Mouse (Mus musculus) activated CD4-positive, CD25-positive, alpha-beta regulatory T cell, adult 4 months (primary cell): ENCODE results near the gene Gm45194. TPM values are rescaled to one million over a fixed set of nuclear protein-coding genes. Genes with fewer than 3 reads are reported as not detected.

Source experiments
- ATAC-seq: one replicate; pipeline ENCODE4 v1.8.0; 2017
- polyA plus RNA-seq, 2 experiments: library from polyadenylated mRNA; unstranded; fragments of 100-300 nt; shearing (Covaris generic); gene quantifications; one replicate each; pipeline ENCODE4 v1.2.1; 2017

Gene Gm45194
- polyA plus RNA-seq = not detected

DNA sequence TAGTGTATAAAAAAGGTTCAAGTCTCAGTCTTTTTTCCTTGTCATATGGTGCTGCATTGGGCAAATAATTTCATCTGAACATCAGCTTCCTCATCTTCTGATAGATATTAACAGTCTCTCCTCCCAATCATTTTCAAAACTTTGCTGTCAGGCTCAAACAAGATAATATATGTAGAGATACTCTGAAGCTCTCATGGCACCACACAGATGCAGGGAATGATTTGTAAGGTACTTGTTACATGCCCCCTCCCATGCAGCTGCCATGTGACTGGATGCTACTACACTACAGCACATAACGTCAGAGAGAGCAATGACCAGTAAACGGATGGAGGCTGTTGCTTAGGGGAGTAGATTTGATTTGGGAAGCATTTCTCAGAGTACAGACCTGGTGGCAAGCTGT lies at the start of gene Gm45194:
Gene Gm45194 (plus strand): TSS at position 301 of the 400 bp plus-strand sequence.
- no peak for ATAC-seq

DNA sequence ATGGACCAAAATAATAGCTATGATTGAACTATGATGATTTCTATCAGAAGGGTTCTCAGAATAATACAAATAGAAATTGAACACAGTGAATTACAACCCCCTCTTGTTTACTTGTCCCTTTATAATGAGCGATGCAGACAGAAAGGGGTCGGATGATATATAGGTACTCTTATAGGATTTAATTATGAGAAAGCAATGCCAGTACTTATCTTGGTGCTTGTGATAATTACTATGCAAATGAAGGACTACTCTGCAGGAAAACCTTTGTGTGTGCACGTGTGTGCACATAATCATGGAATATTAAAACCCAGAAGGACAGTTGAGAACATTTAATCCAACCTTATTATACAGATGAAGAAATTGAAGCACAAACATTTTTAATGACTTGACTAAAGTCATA lies 35.3 kb upstream of the Gm45194 start:
- ATAC-seq = no peak

DNA sequence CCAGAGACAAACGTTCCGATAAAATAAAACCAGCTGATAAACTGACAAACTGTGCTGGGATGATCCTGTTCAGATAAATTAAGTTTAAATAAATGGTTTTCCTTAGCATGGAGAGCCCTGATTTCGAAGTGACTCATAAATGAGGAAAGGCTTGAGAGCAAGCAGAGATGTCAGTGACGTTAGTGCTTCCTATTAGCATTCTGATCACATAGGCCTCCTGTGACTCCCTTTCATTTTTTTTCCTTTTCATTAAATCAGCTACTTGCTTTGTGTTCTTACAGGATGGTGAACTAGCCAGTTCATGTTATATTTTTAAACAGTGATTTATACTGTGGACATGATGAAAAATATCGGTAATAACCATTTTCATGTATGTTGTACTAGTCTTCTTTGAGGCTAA lies 9.9 kb upstream of the Gm45194 start:
- ATAC-seq = no peak

DNA sequence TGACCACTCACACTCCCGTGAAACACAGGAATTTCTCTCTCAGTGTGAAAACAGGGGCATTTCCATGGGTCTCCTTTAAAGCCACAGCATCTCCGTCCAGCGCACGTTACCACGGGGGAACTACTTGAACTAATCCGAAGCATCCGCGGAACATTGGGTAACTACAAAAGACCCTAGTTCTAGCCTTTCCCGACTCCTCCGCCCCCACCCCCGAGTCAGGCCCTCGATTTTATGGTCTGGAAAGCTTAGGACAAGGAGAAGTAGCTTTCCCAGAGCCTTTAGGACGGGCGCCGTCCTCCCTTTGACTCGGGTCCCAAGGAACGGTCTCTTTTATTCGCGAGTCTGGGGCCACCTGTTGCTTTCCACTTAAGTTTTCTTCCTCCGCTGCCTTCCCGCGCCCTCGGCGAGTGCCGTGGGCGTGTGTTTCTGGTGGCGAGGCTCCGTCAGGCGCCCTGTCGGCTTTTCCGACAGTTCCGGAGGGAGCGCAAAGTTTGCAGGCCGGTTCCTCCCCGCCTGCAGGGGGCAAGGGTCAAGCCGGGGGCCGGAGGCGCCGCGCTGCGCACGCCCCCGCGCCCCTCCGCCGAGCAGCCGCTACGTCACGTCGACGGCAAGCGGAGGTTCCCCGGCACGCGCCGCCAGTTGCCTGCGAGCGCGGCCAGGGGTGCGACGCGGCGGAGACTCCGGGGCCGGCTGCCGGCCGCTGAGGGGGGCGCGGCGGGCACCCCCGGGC lies 3.3 kb downstream of the Gm45194 start:
- no peak for ATAC-seq

DNA sequence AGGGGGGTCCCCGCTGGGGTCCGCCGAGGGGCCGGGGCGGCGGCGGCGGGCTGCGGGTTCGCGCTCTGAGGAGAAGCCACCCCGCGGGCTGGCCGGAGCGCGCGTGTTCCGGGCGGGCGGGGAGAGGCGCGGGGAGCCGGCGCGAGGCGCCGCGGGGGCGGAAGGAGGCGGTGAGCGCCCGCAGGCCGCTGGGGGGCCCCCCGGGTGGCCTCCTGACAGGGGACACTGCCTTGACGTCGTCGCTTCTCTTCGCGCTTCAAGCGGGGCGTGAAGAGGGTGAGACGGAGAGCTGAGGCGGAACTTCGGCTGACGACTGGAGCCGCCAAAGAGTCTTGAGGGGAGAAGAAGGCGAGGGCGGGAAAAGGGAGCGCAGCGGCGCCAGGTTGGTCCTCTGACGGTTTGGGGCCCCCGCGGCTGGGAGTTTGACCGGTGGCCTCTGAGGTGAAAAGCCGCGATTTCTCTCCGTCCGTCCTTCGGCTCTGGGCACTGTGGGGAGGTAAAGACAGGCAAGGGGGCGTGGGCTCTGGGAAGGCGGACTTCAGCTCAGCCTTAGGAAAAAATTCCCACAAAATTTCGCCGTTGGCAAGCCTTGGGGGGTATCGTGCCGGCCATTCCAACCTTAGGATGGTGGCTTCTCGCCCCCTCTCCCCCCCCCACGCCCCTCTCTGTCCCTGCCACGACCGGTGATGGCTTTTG lies 4.0 kb downstream of the Gm45194 start:
- no peak for ATAC-seq

DNA sequence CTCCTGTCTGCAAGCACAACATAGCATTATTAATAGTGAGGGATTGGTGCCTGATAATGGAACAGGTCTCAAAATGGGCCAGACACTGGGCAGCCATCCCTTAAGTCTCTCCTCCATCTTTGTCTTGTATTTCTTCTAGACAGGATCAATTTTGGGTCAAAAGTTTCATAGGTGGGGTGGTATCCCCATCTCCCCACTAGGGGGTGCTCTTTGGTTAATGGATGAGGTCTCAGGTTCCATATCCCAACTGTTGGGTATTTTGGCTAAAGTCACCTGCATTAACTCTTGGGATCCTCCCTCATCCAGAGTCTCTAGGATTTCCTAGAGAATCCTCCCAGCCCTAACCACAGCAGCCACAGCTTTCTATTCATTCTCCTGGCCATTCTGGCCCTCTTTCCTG lies 26.2 kb downstream of the Gm45194 start:
- no peak for ATAC-seq

DNA sequence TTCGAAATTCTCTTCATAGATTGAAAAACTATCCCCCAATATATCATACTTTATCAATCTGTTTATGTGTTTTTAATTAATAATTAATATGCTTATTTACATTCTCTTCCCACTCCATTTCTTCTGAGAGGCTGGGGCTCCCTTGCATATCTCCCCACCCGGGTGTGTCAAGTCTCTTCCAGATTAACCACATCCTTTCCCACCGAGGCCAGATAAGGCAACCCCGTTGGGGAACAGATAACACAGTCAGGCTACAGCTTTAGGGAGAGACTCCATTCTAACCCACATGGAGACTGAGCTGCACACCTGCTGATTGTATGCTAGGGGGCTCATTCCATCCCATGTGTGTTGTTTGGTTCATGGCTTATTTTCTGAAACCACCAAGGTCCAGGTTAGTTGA lies 69.7 kb downstream of the Gm45194 start:
- ATAC-seq = no peak

DNA sequence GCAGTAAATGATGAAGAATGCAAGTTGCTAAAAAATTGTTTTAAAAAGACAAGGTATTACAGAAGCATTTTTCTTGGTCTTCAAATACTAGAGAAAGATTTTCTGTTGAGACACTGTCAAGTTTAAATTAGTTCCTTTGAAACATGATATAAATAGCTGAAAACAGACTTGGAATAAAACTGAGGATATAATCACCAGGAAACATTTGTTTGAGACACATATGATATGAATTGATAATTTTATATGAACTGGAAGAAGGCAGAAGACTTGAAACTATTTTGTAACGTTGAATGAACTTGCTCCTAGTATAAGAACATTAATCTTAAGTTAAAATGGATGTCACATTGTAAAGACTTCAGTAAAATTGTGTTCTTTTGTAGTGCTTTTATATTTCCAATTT lies 108.5 kb downstream of the Gm45194 start:
- ATAC-seq = no peak

DNA sequence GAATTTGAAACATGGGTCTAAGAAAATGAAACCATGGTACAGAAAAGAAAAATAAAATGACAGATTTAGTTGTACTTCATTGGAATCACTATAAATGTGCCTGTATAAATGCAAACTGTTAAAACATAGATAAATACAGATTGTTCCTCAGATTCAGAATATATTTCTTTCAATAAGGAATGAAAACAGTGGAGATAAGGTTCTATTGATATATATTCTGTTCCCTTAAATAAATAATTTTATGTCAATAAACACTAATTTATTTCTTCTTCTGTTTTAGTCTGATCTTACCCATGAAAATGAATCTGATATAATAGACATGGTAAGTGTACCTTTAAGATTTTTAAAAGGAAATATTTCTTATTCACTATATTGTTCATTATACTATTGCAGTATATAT lies 119.5 kb downstream of the Gm45194 start, which contains the start of gene Tex16:
Gene Tex16 (plus strand): TSS at position 301 of the 400 bp plus-strand sequence.
- ATAC-seq = no peak

DNA sequence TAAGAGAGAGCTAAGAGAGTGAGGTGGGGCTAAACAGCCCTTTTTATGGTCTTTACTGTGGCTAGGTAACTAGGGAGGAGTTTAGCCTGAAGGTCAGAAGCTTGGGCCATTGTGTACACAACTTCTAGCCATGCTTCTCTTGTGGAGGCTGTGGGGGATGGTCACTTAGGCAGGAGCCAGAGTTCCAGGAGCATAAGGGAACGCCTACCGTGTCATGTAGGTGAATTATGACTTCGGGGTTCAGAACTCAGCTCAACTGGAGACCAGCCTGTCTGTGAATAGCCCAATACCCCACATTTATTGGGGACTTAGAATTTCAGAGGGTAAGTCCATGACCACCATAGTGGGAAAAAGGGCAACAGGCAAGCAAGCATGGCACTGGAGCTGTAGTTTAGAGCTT lies 347.6 kb downstream of the Gm45194 start, which contains the start of gene 4933403O08Rik:
Gene 4933403O08Rik (plus strand): TSS at position 301 of the 400 bp plus-strand sequence.
- no peak for ATAC-seq

DNA sequence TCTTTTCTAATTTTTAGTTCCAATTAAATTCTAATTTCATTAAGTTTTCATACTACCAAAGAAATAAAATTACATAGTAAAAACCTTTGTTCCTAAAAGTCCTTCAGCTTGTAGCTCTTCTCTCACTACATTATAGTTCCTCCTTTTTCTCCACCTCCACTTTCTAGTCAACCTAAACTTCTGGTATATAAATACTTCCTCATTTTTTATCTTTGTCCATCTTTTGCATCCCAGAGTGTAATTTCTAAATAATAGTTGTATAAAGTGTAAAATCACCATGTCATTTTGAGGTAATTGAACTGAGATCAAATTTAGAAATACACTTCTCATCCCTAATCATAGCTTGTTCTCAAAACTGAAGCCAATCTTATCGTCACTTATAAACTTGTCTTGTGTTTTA lies 351.7 kb downstream of the Gm45194 start:
- no peak for ATAC-seq

DNA sequence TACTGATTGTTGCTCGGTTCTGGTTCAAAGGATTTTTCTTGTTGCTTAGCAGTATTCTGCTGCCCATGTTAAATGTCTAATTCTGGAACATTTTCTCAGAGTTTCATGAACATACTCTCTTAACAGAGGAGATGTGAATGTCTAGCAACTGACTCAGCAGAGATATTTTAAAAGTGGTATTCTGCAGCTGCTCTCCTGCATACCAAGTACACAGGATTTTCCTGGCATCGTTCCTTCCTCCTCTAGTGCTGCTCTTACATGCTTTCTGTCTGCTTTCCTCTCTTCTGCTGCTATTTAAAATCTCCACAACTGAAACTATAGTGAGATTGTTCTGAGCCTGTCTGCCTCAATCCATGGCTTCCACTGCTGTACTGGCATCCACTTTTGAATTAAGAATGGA lies 364.3 kb downstream of the Gm45194 start:
- ATAC-seq = no peak

DNA sequence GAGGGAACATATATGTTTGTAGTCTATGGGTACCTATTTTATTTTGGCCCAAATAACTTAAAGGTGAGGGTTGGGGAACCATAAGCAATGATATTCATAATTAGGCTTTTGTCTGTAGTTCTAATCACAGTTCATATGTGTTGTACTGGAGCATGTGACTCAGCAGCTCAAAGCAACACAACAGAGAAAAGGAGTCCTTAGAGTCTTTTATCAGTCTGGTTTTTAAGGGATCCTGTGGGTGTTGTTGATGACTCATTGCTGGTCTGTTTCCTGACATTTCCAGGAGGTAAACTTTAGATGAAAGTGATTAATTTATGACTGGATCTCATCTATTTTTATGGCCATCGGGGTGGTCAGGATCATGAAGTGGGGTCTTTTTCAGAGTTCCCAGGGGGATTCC lies 382.4 kb downstream of the Gm45194 start:
- ATAC-seq = no peak

Other genes with a start within 250 kb of the Gm45194 start
- not detected for gene Hdx, start 194.3 kb upstream of the Gm45194 start, polyA plus RNA-seq
- not detected for gene Tex16, start 119.6 kb downstream of the Gm45194 start, polyA plus RNA-seq